Mouse (Mus musculus) forebrain, embryonic 11.5 days (tissue): ENCODE measurements around the gene Ano1. TPM values are rescaled to one million over a fixed set of nuclear protein-coding genes. Genes with fewer than 3 reads are reported as not detected.
A peak's percentile ranks its signal among the peaks of the same experiment; 100 is the strongest.

Source experiments
- ATAC-seq: fragments of 200-750 bp; cut with Nextera tagmentation; replicated peaks from 2 replicates; pipeline ENCODE4 v1.8.0; 2017; ENCODE audit warnings: moderate TSS enrichment; ENCODE audit not compliant: low FRiP score
- DNase-seq: peaks from one replicate; pipeline ENCODE4 v3.0.0-alpha.2; 2017; ENCODE audit warnings: low spot score
- H3K27ac ChIP-seq: fragments of 300-500 bp; sonication (generic); 2 replicates; pipeline ENCODE4 v1.5.1; 2014; ENCODE audit warnings: low read depth, low read length
- H3K27me3 ChIP-seq: fragments of 300-500 bp; sonication (generic); 2 replicates; pipeline ENCODE4 v1.6.1; 2014; ENCODE audit warnings: mild to moderate bottlenecking, low read length, mixed read lengths; ENCODE audit not compliant: control insufficient read depth, insufficient read depth
- H3K36me3 ChIP-seq: fragments of 300-500 bp; sonication (generic); 2 replicates; pipeline ENCODE4 v1.6.1; 2014; ENCODE audit warnings: mild to moderate bottlenecking, low read length, moderate library complexity, mixed read lengths; ENCODE audit not compliant: control insufficient read depth, insufficient read depth
- H3K4me1 ChIP-seq: fragments of 300-500 bp; sonication (generic); replicated peaks from 2 replicates; pipeline ENCODE4 v1.6.1; 2014; ENCODE audit warnings: low read length, mixed read lengths; ENCODE audit not compliant: control insufficient read depth, insufficient read depth
- H3K4me2 ChIP-seq: fragments of 300-500 bp; sonication (generic); 2 replicates; pipeline ENCODE4 v1.6.1; 2014; ENCODE audit warnings: low read depth, mild to moderate bottlenecking, low read length, moderate library complexity, mixed read lengths; ENCODE audit not compliant: severe bottlenecking
- H3K4me3 ChIP-seq: fragments of 300-500 bp; sonication (generic); 2 replicates; pipeline ENCODE4 v1.5.1; 2014; ENCODE audit warnings: low read depth, low read length
- H3K9ac ChIP-seq: fragments of 300-500 bp; sonication (generic); 2 replicates; pipeline ENCODE4 v1.6.1; 2014; ENCODE audit warnings: low read length
- H3K9me3 ChIP-seq: fragments of 300-500 bp; sonication (generic); 2 replicates; pipeline ENCODE4 v1.6.1; 2016; ENCODE audit warnings: low read length, mixed read lengths; ENCODE audit not compliant: control insufficient read depth
- WGBS: fragments of 180-500 bp; shearing (Covaris S2); extraction: QIAGEN DNeasy Blood & Tissue Kit; methylation state at CpG from one replicate; pipeline ENCODE4 v1.1.7; 2014; 5-methylcytosine and 5-hydroxymethylcytosine counted together
- polyA plus RNA-seq: library from polyadenylated mRNA; unstranded; fragments of >200 nt; fragmentation: Nextera tagmentation; extraction: Ambion mirVana; gene quantifications from 2 replicates; pipeline ENCODE4 v1.2.1, GENCODE M21; 2014

The Ano1 gene
- polyA plus RNA-seq, 1 experiment from 2014 or later = 22.9 TPM

DNA sequence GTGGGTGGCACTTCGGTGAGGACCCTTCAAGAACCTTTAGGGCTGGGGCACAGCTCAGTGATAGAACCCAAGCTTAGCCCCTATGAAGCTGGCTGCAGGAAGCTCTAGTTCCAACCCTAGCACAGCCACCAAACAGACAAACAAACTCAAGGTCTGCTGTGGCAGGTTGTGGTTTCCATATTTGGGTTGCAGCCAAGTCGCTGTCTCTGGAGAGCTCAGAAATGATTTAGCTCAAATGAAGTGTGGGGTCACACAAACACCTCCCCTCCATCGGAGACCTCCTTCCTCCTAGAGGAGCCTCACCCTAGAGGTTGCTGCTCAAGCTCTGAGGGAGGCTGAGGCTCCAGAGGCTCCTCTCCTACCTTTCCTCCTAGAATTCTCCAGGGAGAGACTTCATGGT lies 121.2 kb downstream of the Ano1 start:
- Histone ChIP-seq H3K4me3 (no peak overlapping the region), H3K4me1 (peaks cover 34% of the 10 kb centered on the region), H3K27ac (no peak overlapping the region), H3K9ac (no peak overlapping the region), H3K4me2 (no peak overlapping the region), H3K9me3 (no peaks in the 10 kb centered on the region), H3K27me3 (peaks cover 2% of the 10 kb centered on the region; the same call in 1 of the 2 replicates), H3K36me3 (no peaks in the 10 kb centered on the region; the same call in 1 of the 2 replicates)
- ATAC-seq (no peak), DNase-seq (no peak)
- WGBS = 94% methylated on average over 3 of the region's 3 CpGs

GRCm38 (mm10) chr7:144628334-144628915 lies 123.3 kb downstream of the Ano1 start:
- peaks cover 2% of the 10 kb centered on the region; the same call in 1 of the 2 replicates for H3K27me3 ChIP-seq
- no peak overlapping the region for H3K9ac ChIP-seq
- peak; percentile 92 for ATAC-seq
- peak; percentile 89 for DNase-seq
- no peak overlapping the region for H3K4me2 ChIP-seq
- 0% methylated on average over 3 of the region's 3 CpGs for WGBS
- H3K27ac ChIP-seq = peak overlapping the region; percentile 95
- H3K4me1 ChIP-seq = peaks cover 34% of the 10 kb centered on the region
- H3K4me3 ChIP-seq = no peak overlapping the region
- no peaks in the 10 kb centered on the region; the same call in 1 of the 2 replicates for H3K36me3 ChIP-seq
- no peaks in the 10 kb centered on the region for H3K9me3 ChIP-seq

GRCm38 (mm10) chr7:144627606-144628333 lies 124.0 kb downstream of the Ano1 start:
- Histone ChIP-seq H3K27ac (peak overlapping the region; percentile 95), H3K9me3 (no peaks in the 10 kb centered on the region; the same call in 1 of the 2 replicates), H3K27me3 (no peaks in the 10 kb centered on the region; the same call in 1 of the 2 replicates), H3K4me2 (peak overlapping the region; percentile 19; the same call in 1 of the 2 replicates), H3K36me3 (no peaks in the 10 kb centered on the region; the same call in 1 of the 2 replicates), H3K4me3 (no peak overlapping the region), H3K9ac (peak overlapping the region; percentile 13), H3K4me1 (peaks cover 34% of the 10 kb centered on the region)
- DNase-seq (peak; percentile 83), ATAC-seq (peak; percentile 84)
- 5% methylated on average over 13 of the region's 13 CpGs for WGBS

DNA sequence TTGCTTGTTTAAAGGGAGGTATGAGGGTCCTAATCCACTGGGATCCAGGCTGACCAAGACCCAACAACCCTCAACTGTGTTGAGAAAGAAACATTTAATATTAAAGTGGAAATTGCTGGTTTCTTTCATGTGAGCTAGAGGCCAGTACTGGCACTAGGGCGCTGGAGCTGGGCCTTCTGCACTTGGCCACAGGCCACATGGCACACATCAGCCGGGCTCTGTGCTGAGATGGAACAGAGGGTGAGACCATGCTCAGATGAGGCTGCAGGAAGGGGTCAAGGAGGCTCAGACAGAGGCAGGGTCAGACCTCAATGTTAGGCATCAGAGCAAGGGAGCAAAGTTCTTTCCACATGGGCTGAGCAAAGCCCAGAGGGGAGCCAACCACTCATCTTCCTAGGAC lies 125.7 kb downstream of the Ano1 start:
- H3K9me3 ChIP-seq = peaks cover 3% of the 10 kb centered on the region; the same call in 1 of the 2 replicates
- no peak overlapping the region for H3K4me2 ChIP-seq
- peaks cover 36% of the 10 kb centered on the region for H3K4me1 ChIP-seq
- H3K4me3 ChIP-seq = no peak overlapping the region
- ATAC-seq (no peak), DNase-seq (no peak)
- H3K27ac ChIP-seq = peak overlapping the region; percentile 95; the same call in 1 of the 2 replicates
- no peak overlapping the region for H3K9ac ChIP-seq
- WGBS = 86% methylated on average over 2 of the region's 2 CpGs
- H3K36me3 ChIP-seq = no peaks in the 10 kb centered on the region
- no peaks in the 10 kb centered on the region; the same call in 1 of the 2 replicates for H3K27me3 ChIP-seq

- no peak overlapping the region for H3K27ac ChIP-seq
- DNase-seq (no peak), ATAC-seq (no peak)
- WGBS = 85% methylated on average over 22 of the region's 22 CpGs
- H3K9me3 ChIP-seq = peaks cover 3% of the 10 kb centered on the region; the same call in 1 of the 2 replicates
- no peak overlapping the region for H3K9ac ChIP-seq
- H3K4me3 ChIP-seq = no peak overlapping the region
- H3K4me2 ChIP-seq = no peak overlapping the region
- no peaks in the 10 kb centered on the region; the same call in 1 of the 2 replicates for H3K27me3 ChIP-seq
- H3K36me3 ChIP-seq = no peaks in the 10 kb centered on the region
- 0 out of 2 replicates have a peak, but pooled peaks cover 2% of the 10 kb centered on the region for H3K4me1 ChIP-seq
Measured at GRCm38 (mm10) chr7:144620721-144621681, 130.8 kb downstream of the Ano1 start.

- DNase-seq = no peak
- Histone ChIP-seq H3K27me3 (no peaks in the 10 kb centered on the region; the same call in 1 of the 2 replicates), H3K36me3 (no peaks in the 10 kb centered on the region), H3K4me3 (no peak overlapping the region), H3K4me2 (no peak overlapping the region), H3K9ac (no peak overlapping the region), H3K4me1 (0 out of 2 replicates have a peak, but pooled peaks cover 2% of the 10 kb centered on the region), H3K9me3 (peaks cover 3% of the 10 kb centered on the region; the same call in 1 of the 2 replicates), H3K27ac (no peak overlapping the region)
- ATAC-seq = no peak
Measured at GRCm38 (mm10) chr7:144620315-144620714, 131.5 kb downstream of the Ano1 start.

DNA sequence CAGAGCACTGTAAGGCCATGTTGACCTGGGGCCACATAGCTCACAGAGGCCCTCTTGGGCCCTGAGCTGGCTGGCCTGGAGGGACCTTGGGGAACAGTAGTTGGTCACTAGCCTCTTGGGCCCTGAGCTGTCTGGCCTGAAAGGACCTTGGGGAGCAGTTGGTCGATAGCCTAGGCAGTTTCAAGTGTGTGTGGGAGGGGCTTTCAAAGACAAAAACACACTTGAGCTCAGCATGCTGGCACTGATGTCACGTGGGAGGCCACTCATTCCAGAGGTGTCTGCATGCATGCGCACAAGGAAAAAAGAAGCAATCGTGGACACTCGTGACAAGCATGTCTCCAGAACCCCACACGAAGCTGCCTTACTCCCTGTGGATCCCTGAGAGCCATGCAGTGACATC lies 136.4 kb downstream of the Ano1 start:
- Histone ChIP-seq H3K4me2 (no peak overlapping the region), H3K4me1 (no peaks in the 10 kb centered on the region), H3K36me3 (no peaks in the 10 kb centered on the region), H3K4me3 (no peak overlapping the region), H3K27ac (no peak overlapping the region), H3K9ac (no peak overlapping the region), H3K9me3 (no peaks in the 10 kb centered on the region), H3K27me3 (no peaks in the 10 kb centered on the region)
- no peak for ATAC-seq
- no peak for DNase-seq
- WGBS = 79% methylated on average over 6 of the region's 6 CpGs

- Histone ChIP-seq H3K9me3 (no peaks in the 10 kb centered on the region), H3K4me2 (no peak overlapping the region), H3K27me3 (no peaks in the 10 kb centered on the region), H3K4me3 (no peak overlapping the region), H3K9ac (no peak overlapping the region), H3K36me3 (no peaks in the 10 kb centered on the region; the same call in 1 of the 2 replicates), H3K27ac (no peak overlapping the region), H3K4me1 (no peaks in the 10 kb centered on the region)
- 83% methylated on average over 4 of the region's 4 CpGs for WGBS
- DNase-seq = no peak
- no peak for ATAC-seq
Measured at GRCm38 (mm10) chr7:144612829-144613228, 138.9 kb downstream of the Ano1 start.
